Mouse (Mus musculus): Measurements from ENCODE around the gene Snai3.

Gene Snai3

DNA sequence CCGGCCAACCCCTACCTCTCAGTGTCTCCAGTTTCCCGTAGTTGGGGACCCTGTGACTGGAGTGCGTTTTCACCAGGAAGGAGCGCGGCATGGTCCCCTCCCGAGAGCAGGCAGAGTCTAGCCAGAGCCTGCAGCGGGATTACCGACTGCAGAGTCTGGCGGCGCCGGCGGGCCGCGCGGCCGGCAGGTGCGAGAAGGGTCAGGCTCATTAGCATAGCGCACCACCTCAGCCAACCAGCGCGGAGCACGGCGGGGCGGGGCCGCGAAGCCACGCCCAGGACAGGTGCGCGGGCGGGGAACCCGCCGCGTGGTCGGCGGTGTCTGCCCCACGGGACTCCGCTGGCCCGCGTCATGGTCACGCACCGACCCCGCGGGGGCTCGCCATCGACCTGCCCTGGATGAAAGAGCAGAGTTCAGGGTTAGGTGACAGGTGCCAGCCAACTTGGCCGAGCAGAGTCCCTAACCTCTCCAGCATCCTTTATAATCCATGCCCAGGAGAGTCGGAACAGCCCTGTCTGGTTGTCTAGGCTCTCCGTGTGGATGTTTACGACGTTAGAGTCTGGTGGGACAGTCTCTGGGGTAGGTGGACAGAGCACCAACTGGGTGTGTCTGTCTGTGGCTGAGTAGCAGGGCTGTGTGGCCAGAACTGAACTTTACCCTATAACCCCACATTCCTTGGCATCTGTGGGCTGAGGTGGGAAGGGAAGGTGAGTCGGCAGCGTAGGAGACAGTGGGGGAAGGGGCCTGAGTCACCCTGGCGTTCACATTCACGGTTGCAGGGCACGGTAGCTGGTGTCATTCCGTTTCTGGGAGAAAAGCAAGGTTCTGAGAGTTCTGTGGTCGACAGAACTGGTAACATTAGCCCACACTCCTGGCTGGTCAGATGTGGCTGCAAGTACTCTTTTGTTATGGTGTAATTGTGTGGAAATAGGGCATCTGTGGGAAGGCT is at the start of gene Snai3:
Snai3 (minus strand) TSS at position 210 of the 949 bp plus-strand sequence.
- DNase-seq (ENCODE audit: low spot score in 2 of 2) = no peak

DNA sequence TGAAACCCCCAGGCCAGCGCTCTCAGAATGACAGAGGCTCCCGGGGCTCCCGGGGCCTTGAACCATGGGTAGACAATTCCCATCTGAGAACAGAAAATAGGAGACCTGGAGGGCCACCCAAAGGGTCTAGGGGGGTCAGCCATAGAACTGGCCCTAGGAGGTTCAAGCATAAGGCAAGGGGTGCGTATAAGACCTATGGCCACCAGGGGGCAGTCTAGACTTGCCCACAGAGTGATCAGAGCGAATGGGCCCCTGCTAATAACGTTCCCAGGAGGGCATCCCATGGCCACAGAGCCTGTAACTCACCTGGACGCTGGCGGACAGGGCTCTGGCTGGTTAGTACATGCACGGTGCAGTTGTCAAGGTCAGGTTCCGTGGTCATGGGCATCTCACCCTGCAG is 40.3 kb upstream of the Snai3 start:
- peak; percentile 59 to 78 for DNase-seq (ENCODE audit: low spot score in 2 of 2)

DNA sequence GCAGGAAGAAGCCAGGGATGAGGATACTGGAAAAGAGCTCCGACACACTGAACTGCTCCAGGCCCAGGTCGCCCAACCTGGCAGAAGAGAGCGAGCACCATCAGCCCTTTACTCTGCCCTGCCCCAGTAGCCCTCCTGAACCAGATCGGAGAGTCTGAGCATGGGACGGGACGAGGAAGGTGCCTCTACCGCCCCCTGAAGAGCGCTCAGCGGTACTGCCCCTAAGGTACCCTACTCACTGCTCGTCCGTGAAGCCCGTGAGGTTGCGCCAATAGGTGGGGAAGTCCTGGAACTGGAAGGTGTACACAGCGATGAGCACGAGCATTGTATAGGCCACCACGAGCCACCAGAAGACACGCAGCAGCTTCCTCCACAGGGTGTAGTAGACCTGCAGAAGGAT is 37.4 kb upstream of the Snai3 start:
- DNase-seq (ENCODE audit: low spot score in 2 of 2) = no peak

- DNase-seq (ENCODE audit: low spot score in 2 of 2) = no peak
These were observed 36.6 kb upstream of the Snai3 start for GRCm38 (mm10) chr8:122497016-122497734.

DNA sequence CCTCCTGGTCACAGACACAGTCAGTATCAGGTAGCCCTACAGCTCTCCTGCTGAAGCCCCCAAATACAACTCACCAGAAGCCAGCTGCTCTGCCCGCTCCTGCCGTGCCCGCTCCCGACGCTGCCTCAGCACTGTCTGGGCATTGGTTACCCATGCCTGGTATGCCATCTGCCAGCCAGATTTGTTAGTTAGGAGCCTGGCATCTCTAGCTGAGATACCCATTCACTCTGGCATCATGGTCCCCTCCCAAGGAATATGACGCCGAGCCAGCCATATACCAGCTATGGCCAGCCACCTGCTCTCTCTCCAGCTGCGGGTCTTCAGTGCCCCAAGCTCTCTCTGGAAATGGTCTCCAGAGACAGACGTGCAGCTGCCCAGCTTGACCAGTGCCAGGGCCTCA is 27.9 kb upstream of the Snai3 start:
- peak in 1 of 2 experiments; percentile 38 for DNase-seq (ENCODE audit: low spot score in 2 of 2)

GRCm38 (mm10) chr8:122484831-122485230 is 24.3 kb upstream of the Snai3 start:
- no peak for DNase-seq (ENCODE audit: low spot score in 2 of 2)

GRCm38 (mm10) chr8:122483877-122484276 is 23.3 kb upstream of the Snai3 start:
- DNase-seq (ENCODE audit: low spot score in 2 of 2) = no peak

DNA sequence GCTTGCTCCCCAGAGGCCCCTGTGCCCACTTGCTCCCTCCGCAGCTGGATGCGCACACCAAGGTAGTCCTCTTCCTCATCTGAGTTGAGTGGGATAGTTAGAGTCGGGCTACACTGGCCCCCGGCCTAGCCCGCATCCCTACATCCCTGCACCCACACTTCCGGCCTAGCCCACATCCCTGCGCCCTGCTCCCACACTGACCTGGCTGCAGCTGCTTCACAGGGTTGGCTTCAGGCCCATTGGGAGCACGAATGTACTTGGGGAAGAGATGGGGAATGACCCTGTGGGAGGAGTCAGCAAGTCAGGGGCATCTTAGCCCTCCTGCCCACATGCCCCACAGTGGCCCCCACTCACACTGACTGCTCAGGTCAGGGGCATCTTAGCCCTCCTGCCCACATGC is 21.9 kb upstream of the Snai3 start:
- no peak for DNase-seq (ENCODE audit: low spot score in 2 of 2)

DNA sequence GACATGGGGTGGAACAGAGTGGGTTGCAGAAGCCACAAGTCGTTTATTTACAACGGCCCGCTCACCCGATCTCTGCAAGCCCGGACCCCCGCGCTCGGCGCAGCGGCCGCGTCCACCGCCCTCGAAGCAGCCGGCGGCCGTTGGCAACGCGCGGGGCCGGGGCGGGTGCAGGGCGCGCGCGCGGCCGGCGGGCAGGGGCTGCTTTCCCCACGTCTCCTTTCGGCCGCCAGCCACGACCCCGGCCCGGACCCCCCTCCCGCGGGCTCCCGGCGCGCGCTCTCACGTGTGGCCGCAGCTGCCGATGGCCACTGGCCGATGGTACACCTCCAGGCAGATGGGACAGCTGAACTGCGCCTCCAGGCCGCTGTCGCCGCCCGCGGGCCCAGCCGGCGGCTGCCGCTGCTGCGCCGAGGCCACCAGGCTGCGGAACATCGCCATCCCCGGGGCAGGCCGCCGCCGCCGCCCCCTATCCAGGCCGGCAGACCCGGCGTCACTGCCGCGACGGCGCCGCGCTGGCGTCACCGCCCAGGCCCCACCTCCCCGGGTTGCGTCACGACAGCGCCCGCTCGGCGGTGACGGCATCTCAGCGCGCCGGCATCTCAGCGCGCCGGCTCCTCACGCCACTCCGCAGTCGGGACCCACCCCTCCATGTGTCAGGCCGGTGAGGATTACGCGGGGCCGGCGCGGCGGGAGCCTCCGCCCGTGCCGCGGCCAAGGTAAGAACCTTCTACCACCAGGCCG is 15.2 kb upstream of the Snai3 start, which contains the start of the genes Rnf166 and Ctu2:
Rnf166 (minus strand) TSS at position 485 of the 741 bp plus-strand sequence.
Ctu2 (plus strand) TSS at position 564 of the 741 bp plus-strand sequence.
- DNase-seq (ENCODE audit: low spot score in 2 of 2) = peak; percentile 95 to 97

DNA sequence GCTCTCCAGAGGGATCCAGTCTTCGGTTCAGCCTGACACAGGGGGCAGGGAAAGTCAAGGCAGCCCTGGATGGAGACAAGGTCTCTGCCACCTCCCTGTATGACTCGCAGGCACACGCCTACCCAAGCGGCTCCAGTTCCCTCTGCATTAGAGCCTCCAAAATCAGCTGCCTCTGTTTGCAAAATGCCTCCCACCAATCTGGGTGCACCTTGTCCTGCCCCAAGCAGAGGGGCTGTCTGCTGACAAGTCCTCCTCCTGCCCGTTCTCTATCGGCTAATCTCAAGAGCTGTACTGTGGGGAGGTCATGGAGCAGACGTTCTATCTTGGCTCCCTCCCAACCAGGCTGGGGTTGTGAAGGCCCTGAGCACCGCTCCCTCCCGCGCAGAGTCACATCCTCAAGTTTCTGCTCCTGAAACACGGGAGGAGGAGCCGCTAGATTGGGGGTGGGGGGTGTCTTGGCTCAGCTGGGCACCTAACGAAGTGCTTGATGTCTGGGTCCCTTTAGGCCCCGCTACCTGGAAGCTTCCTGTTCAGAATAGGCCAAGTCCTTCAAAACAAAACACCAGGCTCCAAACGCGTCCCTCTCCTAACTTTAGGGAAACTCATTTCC is 14.5 kb upstream of the Snai3 start:
- DNase-seq (ENCODE audit: low spot score in 2 of 2) = no peak

DNA sequence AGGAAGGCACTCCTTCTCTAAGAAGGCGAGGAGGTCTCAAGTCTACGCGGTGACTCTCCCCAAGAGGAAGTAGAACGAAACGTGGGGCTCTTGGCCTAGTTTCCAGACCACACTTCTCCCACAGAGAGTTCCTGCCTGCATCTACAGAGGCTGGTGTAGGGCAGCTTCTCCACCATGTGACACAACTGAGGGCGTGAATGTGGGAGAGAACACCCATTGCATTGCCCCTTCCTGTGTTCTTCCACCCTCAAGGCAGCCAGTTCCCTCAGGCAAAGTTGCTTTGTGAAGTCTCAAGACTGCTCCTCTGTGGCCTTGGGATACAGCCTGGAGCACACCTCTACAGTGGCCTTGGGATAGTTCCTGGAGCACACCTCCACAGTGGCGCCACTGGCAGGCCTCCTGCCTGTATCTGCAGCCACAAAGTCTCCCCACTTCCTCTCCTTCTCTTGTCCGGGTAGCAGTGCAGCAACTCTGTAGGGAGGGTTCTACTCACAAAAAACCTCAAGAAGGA is 13.4 kb upstream of the Snai3 start:
- no peak for DNase-seq (ENCODE audit: low spot score in 2 of 2)

DNA sequence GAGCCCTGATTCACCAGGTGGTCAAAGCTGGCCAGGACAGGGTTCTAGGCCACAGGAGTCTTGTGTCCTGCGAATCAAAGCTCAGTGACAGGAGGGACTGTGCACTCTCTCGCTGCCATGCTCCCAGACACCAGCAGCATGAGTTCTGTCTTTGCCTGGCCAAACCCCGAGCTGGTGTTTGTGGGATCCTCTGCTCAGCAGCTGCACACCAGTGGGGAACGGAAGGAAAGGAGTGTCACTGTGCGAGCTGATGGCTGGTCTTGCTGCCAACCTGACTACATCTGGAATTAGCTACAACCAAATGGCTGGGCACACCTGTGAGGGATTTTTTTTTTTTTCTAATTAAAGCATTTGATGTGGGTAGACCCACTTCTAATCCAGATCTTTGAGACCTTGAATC is 10.2 kb upstream of the Snai3 start:
- DNase-seq (ENCODE audit: low spot score in 2 of 2) = no peak

GRCm38 (mm10) chr8:122469965-122470364 is 9.4 kb upstream of the Snai3 start:
- DNase-seq (ENCODE audit: low spot score in 2 of 2) = no peak

DNA sequence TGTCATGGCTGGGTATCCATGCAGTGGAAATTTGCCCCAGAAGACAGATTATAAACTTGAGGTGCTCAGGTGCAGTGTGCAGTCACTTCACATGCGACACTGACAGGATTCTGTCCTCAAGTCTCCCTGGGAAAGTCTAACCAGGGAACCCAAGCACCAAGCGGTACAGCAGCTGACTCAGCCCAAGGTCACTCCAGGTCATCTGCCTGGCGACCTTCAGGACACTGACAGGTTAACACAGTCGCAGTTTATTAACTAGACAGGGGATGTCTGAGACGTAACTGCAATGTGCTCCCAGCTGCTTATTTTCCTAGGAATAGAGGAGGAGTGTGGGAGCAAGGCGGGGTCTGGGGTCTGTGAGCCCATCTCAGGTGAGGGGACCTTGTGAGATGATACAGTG is 8.9 kb upstream of the Snai3 start:
- DNase-seq (ENCODE audit: low spot score in 2 of 2) = no peak

DNA sequence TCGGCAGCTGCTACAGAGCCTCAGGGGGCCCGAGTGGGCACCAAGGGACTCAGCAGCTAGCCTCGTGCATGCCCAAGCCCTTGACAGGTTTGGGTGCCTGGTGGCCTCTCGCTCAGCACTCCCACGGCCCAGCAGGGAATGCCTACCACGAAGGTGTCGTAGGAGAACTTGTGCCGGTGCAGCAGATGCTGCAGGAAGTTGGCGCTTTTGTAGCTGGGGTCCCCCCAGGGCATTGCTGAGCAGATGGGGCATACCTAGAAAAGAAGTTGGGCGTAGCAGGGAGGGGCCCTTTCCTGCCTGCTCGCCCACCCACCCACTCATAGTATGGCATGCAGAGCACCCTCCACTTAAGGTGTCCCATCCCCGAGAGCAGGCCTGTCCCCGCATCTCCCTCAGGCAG is 7.3 kb upstream of the Snai3 start:
- DNase-seq (ENCODE audit: low spot score in 2 of 2) = no peak

- no peak for DNase-seq (ENCODE audit: low spot score in 2 of 2)
These were observed 4.5 kb upstream of the Snai3 start for GRCm38 (mm10) chr8:122464985-122465384.

DNA sequence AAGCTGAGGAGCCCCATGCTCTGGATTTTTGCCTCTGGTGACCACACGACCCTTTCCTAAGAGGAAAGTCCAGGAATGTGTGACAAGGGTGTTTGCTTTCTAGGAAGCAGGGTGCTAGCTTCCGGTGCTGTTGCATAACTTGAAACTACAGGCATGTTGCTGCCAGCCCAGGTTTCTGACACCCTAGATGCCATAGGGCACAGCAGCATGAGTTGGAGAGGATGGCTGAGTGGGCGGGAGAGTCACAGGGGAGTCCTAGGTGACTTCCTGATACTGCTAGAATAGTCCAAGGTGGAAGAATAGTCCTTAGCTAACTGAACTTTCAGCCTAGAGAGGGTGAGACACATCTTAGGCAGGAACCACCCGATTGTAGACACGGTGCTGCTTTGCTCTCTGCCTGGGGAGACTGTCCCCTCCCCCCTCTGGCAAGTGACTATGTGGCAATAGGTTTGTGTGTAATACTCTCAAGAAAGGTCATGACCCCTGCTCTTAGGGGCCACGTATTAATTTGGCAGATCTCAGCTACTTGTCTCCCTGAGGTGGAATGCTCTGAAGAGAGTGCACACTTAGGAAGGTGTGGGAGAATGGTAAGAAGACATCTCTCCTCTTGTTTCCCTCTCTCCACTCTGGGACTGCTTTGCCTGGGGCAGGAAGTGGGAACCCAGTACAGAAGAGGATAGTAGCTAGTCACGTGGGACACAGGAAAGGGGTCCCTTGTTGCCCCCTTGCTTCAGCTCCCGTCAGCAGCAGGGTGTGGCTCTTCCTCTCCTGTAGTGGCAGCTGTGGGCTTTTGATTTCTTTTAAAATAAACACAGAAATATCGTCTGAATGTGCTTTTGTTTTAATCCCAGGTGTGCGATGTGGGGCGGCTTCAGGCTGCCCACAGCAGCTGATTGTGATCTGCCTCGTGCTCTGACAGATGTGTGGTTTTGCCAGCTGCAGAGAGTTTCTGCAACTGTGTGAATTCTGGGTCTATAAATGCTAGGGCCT is 3.4 kb upstream of the Snai3 start:
- DNase-seq (ENCODE audit: low spot score in 2 of 2) = no peak

DNA sequence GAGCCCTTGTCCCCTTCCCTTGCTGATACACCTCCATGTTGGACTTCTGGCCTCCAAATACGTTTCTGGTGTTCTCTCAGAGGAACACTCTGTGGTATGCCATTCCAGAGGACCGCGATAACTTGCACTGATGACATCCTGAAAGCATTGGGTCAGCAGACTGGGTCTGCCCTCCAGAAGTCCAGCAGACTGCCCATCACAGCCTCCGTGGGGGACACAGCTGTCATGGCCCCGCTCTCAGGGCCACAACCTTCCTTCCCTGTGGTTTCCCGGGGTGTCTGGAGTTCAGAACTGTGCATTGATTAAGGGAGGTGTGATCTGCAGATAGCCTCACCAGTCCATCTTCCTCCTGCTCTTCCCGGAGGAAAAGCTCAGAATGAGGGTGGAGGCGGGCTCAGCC is 2.0 kb upstream of the Snai3 start:
- no peak for DNase-seq (ENCODE audit: low spot score in 2 of 2)

DNA sequence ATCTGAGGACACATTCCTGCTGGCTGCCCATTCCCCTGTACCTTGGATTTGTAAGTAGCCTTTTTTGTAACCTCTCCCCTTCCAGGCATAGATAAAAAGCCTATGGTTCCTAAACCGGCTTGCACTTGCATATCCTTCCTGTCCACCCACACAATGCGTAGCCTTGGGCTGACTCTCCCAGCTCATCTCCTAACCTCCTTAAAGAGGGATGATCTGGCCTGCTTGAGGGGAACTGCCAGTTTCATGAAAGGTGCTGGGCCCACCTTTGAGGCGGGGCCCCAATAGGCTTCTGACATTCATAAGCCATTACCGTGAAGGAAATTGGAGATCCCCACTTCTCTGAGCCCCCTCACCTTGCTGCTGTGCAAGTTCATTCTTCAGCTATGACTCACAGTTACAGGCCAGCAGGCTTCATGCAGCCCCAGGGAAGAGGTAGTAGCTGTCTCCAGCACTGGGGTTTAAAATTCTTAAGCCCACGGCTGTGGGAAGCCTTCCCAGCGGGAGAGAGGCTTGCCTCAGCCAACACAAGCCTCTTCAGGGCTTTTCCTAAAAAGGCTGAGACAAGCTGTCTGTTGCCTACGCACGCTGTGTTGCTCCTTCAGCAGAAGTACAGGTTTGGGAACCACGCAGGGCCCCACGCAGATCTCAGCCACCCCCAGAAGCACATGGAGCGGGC is 1.1 kb upstream of the Snai3 start:
- DNase-seq (ENCODE audit: low spot score in 2 of 2) = no peak

DNA sequence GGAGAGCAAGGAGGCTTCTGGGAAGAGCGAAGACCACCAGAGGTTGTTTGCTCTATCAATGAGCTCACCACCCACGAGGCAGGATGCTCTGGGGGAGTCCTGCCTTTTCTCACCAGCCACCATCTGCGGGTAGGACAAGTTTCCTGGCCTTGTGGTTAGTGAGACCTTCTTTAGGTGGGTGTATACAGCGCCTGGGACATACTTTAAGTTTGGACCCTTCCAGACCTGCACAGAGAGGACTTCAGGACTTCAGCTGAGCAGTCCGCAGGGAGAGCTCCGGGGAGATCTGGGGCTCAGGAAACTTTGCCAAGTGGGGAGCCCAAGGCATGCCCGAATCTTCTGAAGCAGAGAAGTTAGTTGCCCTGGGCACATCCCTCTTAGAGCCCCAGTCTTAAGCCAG is 543 bp downstream of the Snai3 start:
- DNase-seq (ENCODE audit: low spot score in 2 of 2) = no peak

All from cerebellum, postnatal 4 days (tissue).